Mouse (Mus musculus) heart, postnatal 25 days (tissue): Measurements from ENCODE around the gene Ppp1r13l. TPM values are rescaled to one million over a fixed set of nuclear protein-coding genes. Genes with fewer than 3 reads are reported as not detected.
A peak's percentile ranks its signal among the peaks of the same experiment; 100 is the strongest.

Experiments used
- DNase-seq: peaks from one replicate; pipeline ENCODE4 v3.0.0; 2022; ENCODE audit warnings: low spot score
- intact Hi-C: fragments of 180-260 bp; cut with DNase I; formaldehyde crosslinking; loops from one replicate; pipeline ENCODE4 v1.15.1; 2025
- total RNA-seq, 2 experiments: library from RNA; stranded (reverse); gene quantifications; 2 replicates each; pipeline ENCODE4 v1.2.3; 2021

The Ppp1r13l gene
- total RNA-seq, result 10 to 100 TPM; 36.5 to 40.5 TPM

DNA sequence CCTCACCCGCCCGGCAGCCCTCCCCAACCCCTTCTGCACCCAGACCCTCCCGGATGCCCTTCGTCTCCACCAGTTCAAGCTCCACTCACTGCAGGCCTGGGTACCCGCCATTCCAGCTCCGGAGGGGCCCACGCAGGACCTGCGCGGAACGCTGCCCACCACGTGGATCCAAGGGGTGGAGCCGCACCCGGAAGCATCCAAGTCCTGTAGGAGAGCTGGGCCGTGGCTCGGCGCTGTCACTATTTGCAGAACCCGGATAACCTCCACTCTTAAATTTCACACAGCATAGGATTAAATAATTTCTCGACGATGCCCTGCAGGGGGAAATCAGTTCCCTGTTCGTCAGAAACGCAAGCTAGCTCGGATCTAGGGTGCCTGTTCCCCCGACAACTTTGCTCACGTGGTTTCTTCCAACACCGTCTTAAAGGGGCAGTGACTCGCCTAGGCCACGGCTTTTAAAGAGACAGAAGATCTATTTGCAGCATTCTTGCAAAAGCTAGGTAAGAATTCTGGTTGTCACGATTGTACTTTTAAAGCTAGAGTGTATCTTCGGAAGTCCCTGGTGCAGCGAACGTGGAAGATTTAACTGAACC is at the start of gene Ppp1r13l, which contains the start of gene Cd3eap:
Gene Ppp1r13l (plus strand): TSS at position 451 of the 593 bp plus-strand sequence.
Gene Cd3eap (minus strand): TSS at position 185 of the 593 bp plus-strand sequence.
- DNase-seq, result peak; percentile 77
- intact Hi-C loops, result no loop called here

DNA sequence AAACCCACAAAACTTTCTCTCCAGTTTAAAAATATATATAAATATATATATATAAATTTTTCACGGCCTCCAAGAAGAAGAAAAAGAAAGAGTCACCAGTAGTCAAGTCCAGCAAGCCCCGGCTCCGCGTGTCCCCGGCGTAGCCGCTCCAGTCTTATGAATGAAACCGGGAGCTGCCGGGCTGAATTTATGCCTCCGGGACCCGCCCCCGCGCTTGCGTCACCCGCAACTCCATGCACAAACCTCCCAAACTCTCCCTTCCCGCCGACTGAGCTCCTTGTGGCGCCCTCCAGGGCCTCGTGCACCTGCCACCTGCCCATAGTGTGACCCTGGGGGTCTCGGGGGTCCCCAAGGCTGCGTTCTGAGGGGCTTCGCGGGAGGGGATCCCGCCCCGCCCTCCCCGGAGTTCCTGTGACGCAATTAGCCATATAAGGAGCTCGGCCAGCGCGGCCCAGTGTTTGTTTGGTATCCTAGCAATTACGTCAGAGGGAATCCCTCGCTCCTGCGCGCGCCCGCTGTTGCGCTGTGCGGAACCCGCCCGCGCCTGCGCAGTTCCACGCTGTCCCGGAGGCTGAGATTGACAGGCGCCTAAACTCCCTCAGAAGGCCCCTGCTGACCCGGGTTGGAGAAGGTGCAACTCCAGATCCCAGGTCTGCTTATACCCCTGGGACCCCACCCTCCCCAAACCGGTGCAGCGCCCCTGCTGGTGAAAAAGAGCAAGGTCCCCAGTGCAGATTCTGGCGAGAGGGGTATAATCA is 49.5 kb upstream of the Ppp1r13l start, which contains the start of gene Fosb:
Gene Fosb (minus strand): TSS at position 168 of the 758 bp plus-strand sequence.
- peak; percentile 90 for DNase-seq
- intact Hi-C loops, result no loop called here

DNA sequence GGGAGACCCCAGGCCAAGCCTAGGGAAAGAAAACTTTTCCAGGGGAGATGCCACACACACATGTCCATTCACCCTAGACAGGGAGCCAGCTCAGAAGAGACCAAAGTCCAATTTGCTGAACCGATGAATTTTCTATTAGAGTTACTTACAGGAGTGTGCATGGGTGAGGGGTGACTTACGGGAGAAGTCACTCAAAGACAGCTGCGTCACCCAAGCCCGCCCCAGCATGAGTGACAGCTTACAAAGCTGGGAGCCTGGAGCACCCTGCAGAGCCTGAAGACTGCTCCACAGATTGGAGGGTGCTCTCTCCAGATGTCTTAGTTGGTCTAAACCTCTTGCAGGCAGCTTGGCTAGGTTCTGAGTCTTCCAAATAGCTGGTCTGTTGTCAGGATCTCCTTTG is 47.6 kb upstream of the Ppp1r13l start:
- intact Hi-C loops, result no loop called here
- no peak for DNase-seq

DNA sequence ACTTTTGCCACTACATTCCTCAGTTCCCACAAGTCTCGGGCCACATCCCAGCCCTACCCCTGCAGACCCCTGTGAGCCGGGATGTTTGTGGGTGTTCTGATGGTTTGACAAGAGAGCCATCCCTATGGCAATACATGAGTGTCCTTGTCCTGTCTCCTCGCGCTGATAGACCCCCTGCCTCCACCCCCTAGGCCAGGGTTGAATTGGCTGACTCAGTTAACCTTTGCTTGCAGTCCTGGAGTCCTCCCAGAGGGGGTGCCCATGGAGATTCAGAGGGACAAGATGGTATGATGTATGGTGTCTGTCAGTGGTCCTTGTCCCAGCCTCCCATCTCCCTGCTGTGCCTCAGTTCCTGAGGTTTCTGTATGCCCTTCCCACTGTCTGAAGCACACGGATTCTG is 45.5 kb upstream of the Ppp1r13l start:
- intact Hi-C loops, result no loop called here
- DNase-seq, result no peak

DNA sequence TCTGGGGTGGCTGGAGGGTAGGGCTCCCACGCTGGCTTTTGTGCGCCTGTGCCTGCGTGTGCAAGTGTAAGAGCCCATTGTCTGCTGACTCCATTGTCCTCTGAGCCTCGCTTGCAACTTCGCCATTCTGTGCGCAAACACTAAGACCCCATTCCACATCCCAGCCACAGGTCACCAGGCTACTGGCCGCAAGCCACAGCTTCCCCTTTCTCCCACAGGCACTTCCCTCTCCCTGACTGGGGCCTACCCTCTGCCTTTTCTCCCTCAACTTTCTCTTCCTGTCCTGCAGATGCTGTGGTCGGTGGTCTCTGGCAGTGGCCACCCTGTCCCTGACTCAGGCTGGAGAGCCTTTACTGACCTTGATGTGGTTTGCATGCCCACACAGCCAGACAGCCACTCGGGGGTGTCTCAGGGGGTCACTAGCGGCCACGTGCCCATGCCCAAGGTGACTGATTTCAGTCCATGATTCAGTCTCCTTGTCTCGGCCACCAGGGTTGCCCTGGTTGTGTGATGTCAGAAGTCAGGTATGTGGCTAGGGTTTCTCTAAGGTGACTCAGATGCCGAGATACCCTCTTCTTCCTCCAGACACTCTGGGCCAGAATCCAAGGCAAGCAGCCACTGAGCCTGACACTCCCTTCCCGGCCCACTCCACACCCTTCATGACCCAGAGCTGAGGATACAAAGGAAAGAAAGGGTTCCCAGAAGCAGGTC is 42.9 kb upstream of the Ppp1r13l start:
- intact Hi-C loops, result no loop called here
- no peak for DNase-seq

DNA sequence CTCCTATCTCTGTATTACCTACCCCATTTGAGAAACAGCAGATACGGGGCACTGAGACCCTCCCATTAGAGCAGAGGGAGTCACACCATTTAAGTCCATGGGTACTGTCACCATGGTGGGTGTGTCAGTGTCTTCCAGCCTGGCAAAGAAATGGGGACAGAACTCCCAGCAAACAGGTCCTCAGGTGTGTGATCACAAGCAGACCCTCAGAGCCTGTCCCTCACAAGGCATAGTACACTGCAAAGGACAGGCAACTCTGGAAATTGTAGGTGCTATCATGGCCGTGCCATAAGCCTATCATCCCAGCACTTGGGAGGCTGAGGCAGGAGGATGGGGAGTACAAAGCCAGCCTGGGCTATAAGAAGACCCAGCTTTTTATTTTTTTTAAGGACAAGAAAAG is 41.3 kb upstream of the Ppp1r13l start:
- DNase-seq, result no peak
- intact Hi-C loops, result no loop called here

DNA sequence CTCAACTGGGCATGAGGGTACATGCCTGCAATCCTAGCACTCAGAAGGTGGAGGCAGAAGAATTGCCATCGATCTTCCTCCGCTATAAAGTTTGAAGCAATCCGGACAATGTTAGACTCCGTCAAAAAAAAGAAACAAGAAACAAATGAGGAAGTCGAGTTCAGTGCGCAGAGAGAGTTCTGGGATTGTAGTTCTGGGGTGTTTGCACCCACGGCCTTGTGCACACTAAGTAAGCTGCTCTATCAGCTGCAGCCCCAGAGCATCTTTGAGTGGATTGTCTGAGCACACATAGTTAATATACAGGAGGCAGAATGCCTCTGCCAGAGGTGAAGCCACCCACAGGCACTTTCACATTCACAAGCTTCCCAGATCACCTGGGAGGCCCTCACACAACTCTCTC is 40.9 kb upstream of the Ppp1r13l start:
- DNase-seq, result no peak
- intact Hi-C loops, result no loop called here

DNA sequence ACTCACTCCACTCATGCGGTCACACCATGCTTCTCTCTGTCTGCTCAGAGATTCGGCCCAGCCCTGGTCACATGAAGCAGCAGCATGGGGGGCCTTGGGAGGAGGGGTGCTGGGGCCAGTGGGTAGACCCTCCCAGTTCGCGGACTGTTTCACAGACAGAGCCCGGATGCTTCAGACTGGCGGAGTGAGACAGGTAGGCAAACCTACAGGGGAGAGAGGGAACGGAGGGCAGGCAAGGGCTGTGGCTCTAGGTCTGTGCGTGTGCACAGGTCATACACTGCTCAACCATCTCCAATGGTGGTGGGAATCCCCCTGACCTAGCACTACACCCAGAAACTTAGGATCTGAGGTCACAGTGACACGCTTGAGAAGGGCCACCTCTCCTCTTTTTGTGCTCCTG is 40.1 kb upstream of the Ppp1r13l start:
- DNase-seq, result no peak
- intact Hi-C loops, result no loop called here

DNA sequence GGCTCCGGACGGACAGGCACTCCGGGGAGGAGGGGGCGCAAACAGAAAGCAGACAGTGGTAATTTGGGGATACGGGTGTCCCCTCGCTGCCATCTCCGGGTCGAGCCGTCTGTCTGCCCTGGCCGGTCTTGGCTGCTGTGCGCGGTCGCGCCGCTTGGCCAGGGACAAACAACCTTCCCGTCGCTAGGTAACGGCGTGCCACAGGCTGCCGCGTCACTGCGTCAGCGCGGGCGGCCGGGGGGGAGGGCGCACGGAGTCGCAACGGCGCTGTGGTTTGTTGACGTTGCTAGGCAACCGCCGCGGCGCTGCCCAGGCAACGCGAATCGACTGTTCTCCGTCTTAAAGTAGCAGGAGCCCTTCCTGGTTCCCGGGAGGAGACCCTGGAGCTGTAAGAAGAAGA is 39.6 kb upstream of the Ppp1r13l start:
- peak; percentile 94 for DNase-seq
- intact Hi-C loops, result no loop called here

DNA sequence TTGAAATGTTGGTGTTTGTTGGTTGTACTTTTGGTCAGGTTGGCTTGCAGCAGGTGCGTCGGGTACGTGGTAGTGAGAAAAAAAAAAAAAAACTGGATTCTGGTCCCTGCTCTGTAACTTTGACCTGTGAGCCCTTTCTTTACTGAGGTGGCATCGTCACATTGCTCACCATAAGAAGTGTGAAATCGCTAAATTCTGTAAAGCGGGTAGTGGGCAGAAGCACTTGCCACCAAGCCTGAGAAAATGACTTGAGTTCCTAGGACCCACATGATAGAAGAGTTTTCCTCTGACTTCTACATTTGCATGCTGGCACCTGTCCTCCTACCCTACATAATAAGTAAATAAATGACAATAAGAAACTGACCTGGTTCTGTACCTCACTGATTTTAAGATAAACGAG is 38.9 kb upstream of the Ppp1r13l start:
- intact Hi-C loops, result no loop called here
- no peak for DNase-seq

DNA sequence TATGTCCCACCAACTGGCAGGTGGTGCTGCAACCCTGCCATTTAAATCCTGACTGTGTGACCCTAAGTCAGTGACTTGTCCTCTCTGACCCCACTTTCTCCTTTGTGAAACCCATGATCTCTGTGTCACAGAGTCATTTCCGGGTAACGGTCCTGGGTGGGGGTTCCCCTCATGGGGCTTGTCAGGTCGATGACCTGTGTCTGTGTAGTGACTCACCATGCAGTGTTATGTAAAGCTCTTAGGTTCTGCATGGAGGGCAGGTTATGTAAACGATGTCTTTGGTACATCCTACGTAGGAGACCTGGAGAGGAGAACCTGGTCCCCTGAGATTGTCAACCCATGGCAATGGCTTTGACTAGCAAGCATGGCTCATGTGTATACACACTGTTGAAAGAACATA is 38.1 kb upstream of the Ppp1r13l start:
- DNase-seq, result no peak
- intact Hi-C loops, result no loop called here

DNA sequence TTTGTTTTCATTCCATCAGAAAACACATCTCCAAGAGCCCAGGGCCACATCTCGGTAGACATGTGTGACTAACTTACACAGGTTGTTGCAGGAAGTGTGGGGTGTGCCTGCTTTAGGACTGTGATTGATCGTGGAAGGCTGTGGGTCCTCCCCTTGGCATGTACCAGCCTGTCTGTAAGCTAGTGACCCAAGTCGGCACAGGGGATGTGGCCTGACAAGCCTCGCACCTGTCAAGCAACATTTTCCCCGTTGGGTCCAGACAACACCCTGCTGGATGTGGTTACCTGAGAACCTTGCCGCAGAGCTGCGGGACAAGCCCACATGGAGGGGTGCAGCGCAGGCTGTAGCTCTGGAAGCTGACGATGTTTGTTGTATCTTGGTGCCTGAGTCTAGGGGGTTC is 37.1 kb upstream of the Ppp1r13l start:
- no peak for DNase-seq
- intact Hi-C loops, result no loop called here

DNA sequence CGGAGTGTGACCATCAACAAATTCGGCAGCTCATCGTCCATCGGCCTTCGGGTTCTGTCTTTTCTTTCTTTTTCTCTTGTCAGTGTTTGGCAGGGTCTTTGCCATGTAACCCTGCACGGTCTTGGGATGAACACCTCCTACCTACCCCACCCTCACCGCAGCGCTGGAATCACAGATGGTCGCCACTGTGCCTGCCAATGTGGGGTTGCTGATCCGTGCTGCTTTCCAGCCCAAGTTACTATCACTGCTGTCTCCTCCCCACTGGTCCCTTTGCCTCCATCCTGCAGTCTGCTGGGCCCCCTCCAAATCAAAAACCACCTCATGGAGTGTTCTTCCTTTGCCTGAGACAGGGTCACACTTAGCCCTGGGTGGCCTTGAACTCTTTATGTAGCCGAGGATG is 35.3 kb upstream of the Ppp1r13l start:
- no peak for DNase-seq
- intact Hi-C loops, result no loop called here

DNA sequence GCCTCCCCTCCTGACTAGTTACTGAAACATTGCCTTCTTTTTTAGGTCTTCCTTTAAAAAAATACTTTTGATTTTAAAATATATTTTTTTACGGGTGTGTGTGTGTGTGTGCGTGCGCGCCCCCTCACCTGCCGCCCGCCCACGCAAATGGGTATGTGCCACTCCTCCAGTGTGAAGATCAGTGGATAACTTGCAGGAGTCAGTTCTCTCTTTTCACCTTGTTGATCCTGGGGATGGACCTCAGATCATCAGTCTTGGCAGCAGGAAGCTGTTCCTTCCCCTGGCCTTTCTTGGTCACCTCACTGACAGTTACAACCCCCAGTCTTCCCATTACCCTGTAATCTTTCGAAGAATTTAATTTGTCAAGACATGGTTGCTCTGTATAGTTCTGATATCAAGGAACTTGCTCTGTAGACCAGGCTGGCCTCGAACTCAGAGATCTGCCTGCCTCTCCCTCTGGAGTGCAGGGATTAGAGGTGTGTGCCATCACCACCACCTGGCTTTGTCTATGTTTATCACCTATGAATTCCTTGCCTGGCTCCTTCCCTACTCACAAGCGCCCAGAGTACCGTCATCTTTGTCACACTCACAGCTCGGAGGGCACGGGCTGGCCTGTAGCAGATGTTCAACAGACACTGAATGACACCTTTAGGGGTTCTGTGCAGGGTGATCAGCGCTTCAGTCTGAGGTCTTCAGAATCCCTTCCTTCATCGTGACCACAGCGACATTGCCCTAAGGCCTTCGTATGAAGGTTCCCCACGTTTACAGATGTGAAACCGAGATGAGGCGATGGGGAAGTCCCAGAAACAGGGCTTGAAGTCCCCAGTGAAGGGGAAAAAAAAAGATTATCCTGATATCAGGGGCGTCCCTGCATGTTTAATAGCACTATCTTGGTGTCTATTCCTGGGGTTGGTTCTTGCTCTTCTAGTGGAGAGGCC is 34.0 kb upstream of the Ppp1r13l start:
- intact Hi-C loops, result no loop called here

DNA sequence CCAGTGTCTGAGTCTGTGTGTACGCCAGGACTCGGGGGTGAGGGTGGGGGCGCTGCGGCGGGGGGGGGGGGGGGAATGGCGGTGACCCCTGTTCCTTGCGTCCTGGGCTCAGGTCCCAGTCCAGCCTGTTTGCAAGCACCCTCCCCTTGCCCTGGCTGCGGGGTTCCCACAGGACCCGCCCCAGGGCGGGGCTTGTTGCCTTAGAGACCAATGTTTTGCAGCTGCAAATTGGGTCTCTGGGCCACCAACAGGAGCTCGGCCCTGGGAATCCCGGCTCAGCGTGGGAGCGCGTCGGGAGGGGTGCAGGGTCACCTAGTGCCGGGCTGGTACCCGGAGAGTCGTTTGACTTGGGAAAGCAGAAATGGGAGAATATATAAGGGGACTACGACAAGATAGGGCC is 33.2 kb upstream of the Ppp1r13l start:
- intact Hi-C loops, result no loop called here
- DNase-seq, result peak; percentile 88

More for the DNA sequence above, 34.0 kb upstream of the Ppp1r13l start:
- DNase-seq, result no peak

DNA sequence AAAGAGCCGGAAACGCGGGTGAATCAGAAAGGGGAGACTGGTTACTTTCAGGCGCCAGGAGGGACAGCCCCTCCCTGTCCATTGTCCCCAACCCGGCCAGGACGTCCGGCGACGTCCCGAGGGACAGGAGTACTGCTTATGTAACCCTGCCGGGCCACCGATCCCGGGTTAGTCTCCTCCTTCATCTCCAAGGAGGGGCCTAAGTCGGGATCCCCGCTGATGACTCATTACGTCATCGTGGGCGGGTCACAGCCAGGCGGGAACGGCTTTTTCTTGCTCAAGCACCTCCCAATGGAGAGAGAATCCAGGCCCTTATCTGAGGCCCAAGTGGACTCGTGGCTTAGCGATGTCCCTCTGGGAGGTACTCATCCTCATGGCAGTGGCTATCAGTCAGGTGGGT is 32.4 kb upstream of the Ppp1r13l start:
- intact Hi-C loops, result no loop called here
- peak; percentile 95 for DNase-seq

DNA sequence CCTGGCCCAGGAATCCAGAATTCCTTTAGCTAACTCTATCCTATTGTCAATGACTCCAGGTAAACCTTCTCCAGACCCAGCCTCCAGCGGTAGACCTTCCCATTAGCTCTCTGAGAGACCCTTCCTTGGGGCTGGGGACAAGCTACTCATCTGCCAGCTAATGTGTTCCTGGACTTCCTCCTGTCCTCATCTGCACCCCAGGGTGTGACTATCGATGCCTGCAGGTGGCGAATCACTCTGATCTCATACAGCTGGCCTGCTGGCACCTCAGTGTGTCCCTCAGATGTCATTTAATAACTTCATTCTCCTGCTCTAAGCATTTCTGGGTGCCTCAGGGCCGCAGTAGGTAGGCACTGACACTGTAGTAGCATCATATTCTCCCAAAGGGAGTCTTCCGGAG is 31.8 kb upstream of the Ppp1r13l start:
- intact Hi-C loops, result no loop called here
- no peak for DNase-seq

DNA sequence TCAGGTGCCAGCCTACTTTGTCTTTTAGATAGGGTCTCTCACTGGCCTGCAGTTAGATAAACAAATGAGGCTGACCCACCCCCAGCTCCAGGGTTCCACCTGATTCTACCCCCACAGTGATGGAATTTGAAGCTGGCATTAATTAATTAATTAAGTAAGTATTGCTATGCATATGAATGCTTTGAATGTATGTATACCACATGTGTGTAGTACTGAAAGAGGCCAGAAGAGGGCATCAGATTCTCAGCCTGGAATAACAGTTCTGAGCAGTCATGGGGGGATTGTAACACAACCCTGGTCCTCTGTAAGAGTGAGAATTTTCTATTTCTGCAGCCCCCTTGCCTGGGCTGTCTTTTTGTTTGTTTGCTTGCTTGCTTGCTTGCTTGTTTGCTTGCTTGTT is 31.1 kb upstream of the Ppp1r13l start:
- DNase-seq, result no peak
- intact Hi-C loops, result no loop called here

DNA sequence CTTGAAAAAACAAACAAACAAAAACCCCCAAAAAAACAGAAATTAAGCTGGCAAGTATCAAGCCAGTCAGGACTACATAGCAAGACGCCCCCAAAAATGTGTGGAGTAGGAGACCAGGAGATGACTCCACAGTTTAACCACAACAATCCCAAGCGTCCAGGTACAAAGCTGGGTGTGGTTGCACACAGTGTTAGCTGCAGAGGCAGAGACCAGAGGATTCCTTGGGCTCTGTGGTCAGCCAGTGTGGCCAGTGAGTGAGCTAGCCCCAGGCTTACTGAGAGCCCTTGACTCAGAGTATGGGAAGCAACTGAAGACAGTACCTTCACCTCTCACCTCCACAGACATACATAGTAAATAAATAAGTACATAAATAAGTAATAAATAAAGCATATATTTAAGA is 27.6 kb upstream of the Ppp1r13l start:
- DNase-seq, result no peak

More for the DNA sequence above, 27.6 kb upstream of the Ppp1r13l start:
- intact Hi-C loops, result no loop called here
